Mouse (Mus musculus) gastrocnemius, postnatal 25 days (tissue): ENCODE results near the gene Vapb. TPM values are rescaled to one million over a fixed set of nuclear protein-coding genes. Genes with fewer than 3 reads are reported as not detected.

Source experiments
- DNase-seq: peaks from one replicate; pipeline ENCODE4 v3.0.0; 2022
- total RNA-seq, 2 experiments: library from RNA; stranded (reverse); gene quantifications; 1 replicate in 1 of 2; 2 replicates in 1 of 2; pipeline ENCODE4 v1.2.3; 2021

The Vapb gene
- total RNA-seq, 2 experiments from 2014 or later = 149 to 155 TPM

GRCm38 (mm10) chr2:173791904-173792757 lies 54.8 kb downstream of the Vapb start:
- no peak for DNase-seq

GRCm38 (mm10) chr2:173794018-173794417 lies 56.7 kb downstream of the Vapb start:
- DNase-seq = no peak

DNA sequence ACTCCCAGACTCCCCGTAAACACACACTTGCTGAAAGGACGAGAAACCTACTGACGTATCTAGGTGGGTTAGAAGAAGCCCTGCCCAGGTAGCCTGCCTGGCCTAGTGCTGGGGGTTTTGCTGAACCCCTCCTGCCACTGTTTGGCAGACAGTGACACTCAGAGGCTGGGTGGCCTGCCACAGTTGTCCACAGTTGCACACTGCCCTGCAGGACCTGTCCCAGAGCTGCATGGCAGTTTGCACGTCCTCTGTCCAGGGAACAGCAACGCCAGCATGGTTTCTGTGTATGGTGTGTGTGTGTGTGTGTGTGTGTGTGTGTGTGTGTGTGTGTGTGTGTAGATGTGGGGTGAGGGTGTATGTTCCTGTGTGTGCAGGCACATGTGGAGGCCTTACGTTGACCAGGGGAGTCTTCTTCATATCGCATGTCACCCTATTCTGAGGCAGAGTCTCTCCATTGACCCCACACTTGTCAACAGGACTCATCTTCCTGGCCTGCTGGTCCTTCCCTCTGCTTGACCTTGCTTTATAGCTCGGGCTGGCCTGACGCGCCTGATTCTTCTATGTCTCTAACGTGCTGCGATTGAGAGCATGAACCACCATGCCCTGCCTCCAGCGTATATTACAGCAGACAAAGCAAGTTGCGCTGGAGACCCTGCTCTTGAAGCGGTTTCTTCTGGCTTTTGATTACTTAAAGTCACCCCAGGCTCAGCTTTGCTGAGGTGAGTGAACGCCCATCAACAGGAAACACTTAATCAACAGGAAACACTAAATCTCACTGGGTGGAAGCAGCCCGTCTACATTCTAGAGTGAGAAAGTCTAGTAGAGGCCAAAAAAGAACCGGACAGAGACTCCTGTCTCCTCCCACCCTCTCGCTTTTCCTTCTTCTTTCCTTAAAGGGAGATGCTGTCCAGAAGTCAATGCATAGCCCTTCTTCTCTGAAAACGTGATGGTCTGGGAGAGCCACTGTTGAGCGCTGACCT lies 57.5 kb downstream of the Vapb start:
- no peak for DNase-seq

- DNase-seq = no peak
Observed at GRCm38 (mm10) chr2:173795801-173796673, 58.7 kb downstream of the Vapb start.

DNA sequence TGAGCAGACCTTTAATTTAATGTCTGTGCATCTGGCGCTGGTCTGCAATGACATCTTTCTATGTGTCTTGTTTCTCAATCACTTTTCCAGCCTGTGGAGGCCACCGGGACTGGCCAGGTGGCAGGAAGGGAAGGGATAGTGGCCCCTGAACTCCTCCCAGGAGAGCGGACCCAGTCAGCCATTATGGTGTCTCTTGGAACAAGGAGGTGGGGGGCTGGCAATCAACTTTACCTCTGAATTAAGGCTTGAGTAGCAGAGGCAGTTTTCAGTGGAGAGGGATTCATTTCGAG lies 59.3 kb downstream of the Vapb start:
- DNase-seq = no peak

DNA sequence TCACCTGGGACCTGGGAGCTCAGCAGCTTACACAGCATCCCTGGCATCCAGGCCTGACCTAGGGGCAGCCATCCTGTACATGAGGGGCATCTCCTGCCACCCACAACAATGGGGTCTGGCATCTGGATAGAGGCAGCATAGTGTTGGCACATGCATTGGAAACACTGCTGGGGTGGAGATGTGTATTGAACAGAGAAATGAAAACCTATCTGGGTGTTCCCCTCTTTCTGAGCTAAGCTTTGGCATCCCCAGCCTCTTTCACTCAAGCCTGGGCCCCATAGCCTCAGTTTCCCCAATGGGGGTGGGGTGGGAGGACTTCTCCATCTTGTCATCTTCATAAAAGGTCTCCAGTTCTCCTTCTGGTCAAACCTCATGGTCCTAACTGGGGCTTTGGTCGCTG lies 62.2 kb downstream of the Vapb start:
- no peak for DNase-seq

- DNase-seq = no peak
Observed at GRCm38 (mm10) chr2:173800566-173800965, 63.3 kb downstream of the Vapb start.

GRCm38 (mm10) chr2:173801405-173801876 lies 64.1 kb downstream of the Vapb start:
- peak; percentile 83 for DNase-seq

- DNase-seq = no peak
Observed at GRCm38 (mm10) chr2:173802176-173802575, 64.9 kb downstream of the Vapb start.

DNA sequence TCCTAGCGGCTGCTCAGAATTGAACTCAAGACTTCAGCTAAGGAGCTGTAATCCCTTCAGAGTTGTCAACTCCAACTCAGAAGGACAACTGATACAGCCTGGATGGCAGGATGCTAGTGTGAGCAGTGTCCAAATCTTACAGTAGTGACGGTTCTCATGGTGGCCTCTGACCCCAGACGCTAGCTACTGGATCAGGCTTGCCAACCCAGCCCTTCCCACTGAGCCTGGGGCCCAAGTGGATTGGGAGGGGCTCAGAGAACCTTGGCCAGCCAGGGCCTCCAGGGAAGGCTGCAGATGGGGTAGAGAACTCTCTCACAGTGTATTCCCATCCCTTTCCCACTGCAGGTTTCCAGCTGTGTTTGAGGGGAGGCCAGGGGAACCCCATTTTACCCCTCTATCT lies 65.6 kb downstream of the Vapb start:
- peak; percentile 43 for DNase-seq

DNA sequence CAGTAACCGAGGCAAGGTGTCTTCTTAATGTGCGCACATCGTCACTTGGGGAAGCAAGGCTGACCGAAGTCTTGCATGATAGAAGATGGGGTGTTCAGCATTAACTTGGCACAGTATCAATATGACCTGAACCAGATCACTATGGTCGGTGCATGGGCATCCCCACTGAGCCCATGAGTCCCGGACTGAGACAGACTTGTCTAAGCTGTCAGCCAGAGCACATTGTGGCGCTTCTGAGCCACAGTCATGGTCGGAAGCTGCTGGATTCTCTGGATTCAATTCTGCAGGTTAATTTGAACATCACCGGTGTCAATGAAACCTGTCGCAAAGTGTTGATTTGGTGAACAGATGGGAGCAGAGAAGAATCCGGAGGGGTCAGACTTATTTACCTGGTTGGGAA lies 66.5 kb downstream of the Vapb start:
- DNase-seq = no peak

DNA sequence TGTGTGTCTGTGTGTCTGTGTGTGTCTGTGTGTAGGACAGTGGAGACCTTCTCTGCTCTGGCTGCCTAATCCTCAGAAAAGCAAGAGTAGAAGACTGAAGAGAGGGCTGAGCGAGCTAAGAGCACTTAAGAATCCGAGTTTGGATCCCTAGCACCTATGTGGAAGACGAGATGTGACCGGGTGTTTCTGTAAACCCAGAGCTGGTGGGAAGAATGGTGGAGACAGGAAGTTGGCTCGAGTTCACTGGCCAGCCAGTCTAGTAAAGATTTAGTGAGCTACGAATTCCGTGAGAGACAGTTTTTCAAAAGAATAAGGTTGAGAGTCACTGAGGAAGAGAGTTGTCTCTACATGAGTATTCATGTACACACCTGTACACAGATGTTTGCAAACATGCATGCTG lies 69.3 kb downstream of the Vapb start:
- DNase-seq = no peak

DNA sequence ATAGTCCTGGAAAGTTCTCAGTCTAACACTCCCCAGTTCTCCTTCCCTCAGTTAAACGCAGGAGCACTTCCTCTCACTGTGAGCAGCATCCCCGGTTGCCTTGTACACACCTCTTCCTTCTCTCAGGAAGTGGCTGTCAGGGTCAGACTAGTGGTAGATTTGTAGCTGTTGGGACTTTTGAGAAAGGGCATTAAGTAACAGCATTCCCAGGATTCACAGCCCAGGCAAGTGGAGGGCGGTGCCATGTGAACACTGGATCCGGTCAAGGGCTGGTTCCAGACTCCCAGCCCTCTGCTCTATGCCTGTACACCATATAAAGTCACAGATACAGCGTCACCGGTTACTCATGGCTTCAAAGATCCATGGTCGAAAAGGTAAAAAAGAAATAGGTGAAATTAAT lies 71.6 kb downstream of the Vapb start:
- DNase-seq = no peak

- peak; percentile 76 for DNase-seq
Observed at GRCm38 (mm10) chr2:173810036-173810850, 72.9 kb downstream of the Vapb start.

- no peak for DNase-seq
Observed at GRCm38 (mm10) chr2:173810851-173811130, 73.5 kb downstream of the Vapb start.

- no peak for DNase-seq
Observed at GRCm38 (mm10) chr2:173811850-173812249, 74.5 kb downstream of the Vapb start.

DNA sequence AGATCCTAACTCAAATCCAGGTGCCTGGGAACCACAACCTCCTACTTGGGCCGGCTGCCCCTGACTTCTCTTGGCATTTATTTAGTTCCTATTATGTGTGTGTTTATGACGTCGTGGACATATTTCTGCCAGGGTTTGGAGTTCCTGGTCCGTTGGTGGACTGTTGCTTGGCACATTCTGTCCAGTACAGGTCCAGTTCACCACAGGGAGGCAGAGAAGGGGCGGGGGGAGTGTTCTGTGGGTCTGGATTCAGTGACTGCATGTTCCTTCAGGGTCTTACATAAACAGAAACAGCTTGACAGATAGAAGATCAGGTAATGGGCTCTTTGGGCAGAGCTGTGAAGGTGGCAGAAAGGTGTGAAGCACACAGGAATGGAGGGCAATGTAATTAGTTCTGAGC lies 75.8 kb downstream of the Vapb start:
- no peak for DNase-seq

- DNase-seq = no peak
Observed at GRCm38 (mm10) chr2:173826287-173826686, 89.0 kb downstream of the Vapb start.

DNA sequence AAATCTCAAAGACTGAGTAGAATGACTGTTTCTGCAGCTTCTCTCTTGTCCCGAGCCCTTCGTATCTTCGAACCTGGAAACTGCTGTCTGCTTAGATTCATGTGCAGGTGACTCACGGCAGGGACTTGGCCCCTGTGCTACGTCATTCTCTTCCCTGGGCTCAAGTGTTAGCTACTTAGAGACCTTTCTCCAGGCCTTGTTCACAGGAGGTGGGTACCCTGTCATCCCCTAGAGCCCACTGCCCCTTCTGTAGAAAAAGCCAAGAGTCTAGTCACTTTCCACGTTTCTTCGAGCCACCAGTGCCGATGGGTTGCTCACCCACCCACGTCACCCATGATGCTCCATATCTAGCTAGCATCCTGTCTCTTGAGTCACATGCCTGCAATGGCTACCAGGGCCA lies 89.9 kb downstream of the Vapb start:
- DNase-seq = no peak

- no peak for DNase-seq
Observed at GRCm38 (mm10) chr2:173828134-173828533, 90.8 kb downstream of the Vapb start.

GRCm38 (mm10) chr2:173832828-173833492 lies 95.6 kb downstream of the Vapb start:
- DNase-seq = no peak
